Mouse (Mus musculus): ENCODE measurements at regions not wholly inside any gene's neighbourhood (a gene's known extent, or its start where the extent isn't known, plus 50 kb on each side); places are given as distances from the start of the nearest gene placed in this dataset.

DNA sequence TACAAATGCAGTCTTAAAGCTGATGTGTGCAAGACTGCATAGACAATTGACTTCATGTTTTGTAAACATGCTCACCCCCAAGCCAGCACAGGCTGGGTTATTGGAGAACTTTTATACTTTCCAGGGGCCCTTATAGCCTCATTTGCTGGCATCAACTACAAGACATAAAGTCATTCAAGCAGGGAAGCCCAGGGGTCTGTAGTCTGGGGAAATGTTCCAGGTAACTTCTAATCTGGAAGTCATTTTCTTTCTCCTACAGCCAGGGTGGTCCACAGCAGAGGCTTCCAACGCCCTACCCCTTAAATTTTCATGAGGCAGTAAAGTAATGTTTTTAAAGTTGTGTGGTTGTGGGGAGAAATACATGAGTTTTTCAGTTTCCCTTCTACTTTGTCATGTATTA, 272.1 kb upstream of the Npvf start:
- no peak for DNase-seq

DNA sequence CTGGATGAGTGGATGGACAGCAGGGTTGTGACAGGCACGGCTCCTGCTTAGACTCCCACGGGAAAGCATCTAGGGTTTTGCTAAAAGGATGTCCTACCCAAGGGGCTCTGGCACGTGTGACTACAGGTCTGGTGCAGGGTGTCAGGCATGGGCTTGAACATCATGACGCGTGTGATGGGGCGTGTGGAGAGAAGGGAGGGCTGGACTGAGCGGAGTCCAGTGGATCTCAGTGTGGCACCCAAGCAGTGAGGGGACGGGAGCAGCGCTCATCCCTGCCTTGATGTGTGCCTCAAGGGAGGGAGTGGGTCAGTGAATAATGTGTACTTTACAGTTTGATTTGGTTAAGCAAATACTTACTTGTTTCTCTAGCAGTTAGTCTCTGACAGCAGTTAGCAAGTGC, 275.3 kb upstream of the Npvf start:
- DNase-seq: no peak

DNA sequence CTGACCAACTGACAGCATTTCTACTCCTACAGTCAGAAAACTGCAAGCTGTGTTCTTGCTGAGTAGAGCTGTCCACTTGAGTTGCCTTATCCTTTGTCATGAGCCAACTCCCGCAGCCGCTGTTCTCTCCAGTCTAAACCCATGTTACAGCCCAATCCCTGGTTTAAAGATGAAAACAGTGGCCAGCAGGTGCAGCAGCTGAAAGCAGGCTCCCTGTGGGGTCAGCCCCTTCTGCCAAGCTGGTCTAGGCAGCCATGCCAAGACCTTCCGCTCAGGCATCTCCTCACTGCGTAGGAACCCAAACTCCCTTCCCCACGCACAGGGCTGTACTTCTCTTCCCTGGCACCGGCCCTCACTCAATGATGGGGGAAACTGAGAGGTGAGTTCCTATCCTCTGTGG, 279.3 kb upstream of the Npvf start:
- no peak for DNase-seq

DNA sequence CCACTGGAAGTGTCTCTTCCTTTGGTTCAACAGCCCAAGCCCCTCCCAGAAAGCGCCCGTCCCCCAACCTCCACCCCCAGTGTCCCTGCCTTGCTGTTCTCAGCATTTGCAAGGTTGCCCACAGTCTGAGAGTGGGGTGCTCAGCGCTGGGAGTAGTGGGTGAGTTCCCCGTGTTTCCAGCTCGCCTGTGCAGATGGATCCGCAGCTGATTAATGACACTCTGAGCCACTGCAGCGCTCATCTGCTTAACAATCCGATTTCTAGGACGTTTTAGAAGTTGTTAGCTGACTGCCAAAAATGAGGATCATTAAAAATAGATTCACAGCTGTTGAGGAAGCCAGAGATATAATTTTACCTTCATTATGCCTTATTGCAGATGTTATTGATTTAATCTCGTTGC, 280.0 kb upstream of the Npvf start:
- no peak for DNase-seq

DNA sequence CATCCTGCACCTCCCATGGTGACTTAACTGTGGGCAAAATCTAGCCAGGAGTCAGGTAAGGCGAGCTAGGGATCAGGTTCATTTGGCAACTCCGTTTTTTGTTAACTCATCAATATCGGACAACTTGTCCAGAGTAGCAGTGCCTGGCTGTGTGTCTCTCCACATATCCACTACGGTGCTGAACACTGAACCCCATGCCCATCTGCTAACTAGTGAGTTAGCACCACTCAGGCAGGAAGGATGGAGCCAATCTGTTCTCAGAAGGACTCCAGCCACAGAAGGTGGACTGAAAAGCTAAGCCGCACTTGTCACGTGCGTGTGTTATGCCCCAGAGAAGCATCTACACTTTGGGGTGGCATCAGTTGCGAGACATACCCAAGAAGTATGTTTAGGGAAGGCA, 282.1 kb upstream of the Npvf start:
- DNase-seq: no peak

DNA sequence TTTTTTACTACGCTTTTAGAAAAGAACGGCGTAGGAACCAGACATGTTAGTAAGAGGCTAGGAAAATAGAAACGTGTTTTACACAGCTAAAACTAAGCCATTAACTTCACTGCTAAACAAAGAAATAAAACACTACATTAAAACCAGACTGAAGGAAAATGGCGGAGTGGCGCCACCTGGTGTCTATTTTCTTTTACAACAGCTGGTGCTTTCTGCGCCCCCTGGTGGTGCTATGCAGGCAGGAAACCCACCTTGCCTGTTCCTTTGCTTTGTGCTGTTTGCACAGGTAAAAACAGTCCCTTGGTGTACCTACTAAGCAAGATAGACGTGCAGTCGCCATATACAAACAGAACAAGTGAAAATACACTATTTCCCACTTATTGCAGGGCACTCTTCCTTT, 282.9 kb upstream of the Npvf start:
- peak; percentile 92 for DNase-seq

DNA sequence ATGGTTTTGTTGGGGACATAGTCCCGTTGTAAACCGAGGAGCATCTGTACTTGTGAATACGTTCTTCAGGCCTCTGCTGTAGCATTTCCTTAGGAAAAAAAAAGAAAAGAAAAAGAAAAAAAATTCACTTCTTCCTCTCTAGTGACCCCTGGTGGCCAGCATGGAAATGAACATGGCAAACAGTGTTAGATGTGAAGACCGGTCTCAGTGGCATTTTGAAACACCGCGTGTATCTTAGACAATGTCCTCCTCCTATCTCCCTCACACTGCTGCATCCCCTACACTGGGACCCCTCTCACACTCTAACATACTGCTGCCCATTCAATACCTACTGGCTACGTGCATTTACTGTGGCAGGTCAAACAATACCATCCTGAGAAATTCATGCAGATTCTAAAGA, 284.6 kb upstream of the Npvf start:
- DNase-seq: peak; percentile 65

DNA sequence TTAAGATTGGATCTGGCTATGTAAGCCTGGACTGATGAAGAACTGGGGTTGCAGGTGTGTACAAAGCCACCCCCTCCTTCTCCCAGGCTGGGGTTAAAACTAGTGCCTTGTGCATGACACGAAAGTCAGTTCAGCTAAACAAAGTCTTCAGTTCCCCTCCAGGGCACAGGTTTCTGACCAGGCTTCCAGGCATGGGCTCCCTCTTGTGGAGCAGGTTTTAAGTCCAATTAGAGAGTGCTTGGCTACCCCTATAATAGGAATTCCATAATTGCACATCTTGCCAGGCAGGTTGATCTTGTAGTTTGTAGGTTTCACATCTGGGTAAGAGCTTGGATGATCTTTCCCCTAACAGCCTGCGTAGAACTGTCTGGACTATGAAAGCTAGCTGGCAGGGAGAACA, 285.2 kb upstream of the Npvf start:
- DNase-seq: no peak

DNA sequence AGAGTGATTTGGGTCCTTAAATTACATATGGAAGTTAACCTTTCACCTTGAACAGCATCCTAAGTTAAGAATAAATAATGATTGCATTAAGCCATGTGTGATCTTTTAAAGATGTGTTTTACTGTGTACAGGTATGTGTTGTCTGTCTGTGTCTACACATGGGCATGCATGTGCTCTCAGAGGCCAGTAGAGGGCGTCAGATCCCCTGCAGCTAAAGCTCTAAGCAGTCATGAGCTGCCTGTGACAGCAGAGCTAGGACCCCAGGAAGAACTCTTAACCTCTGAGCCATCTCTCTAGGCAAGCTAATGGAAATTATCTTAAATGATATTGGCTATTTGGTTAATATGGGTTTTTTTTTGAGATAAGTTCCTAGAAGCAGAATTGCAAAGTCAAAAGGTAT, 285.9 kb upstream of the Npvf start:
- DNase-seq: no peak

DNA sequence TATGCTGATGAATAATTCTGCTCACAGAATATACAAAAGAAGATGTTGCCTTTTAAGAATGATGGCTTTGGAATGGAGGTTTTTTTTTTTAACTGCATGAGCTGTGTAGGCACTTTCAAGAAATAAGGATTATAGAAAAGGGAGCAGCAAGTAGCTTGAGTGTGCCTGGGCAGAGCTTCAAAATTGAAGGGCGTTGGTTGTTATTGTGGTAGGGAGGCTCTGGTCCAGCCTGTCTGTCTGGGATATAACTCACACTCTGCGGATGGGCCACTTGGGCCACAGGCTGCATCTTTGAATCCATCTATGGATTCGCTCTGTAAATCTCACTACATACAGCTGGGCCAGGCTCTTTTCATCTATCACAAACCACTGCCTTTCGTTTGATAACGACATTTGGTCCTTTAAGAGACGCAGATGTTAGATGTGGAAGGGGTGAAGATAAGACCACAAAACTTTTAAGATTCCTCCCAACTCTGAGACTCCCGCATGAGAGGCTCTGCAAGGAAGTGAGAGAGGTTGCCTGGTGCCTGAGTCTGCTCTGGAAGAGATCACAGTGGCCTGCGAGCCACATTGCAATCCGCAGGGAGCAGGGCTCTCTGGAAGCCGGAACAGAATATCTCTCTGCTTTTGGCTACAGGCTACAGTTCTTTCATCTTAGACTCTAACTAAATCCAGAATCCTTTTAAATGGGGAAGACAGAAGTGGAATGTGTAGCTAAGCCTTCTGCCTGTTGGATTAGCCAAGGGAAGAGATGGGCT, 286.6 kb upstream of the Npvf start:
- DNase-seq: no peak

DNA sequence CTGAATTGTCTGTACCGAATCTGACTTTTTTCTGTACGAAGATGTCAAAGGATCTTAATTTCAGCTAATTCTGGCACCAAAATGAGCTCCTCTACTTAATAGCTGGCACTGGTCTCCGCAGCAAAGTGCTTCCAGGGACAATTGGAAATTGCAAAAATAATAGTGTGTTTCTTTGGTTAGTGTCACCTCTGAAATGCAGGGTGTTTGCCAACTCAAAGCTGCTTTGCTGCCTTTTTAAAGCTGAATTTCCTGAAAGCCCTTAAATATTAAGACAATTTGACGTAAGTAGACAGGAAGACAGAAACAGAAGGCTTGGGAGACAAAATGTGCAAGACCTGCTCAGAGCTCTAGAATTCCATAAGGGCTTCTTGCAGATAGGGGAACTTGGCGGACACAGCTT, 288.5 kb upstream of the Npvf start:
- no peak for DNase-seq

DNA sequence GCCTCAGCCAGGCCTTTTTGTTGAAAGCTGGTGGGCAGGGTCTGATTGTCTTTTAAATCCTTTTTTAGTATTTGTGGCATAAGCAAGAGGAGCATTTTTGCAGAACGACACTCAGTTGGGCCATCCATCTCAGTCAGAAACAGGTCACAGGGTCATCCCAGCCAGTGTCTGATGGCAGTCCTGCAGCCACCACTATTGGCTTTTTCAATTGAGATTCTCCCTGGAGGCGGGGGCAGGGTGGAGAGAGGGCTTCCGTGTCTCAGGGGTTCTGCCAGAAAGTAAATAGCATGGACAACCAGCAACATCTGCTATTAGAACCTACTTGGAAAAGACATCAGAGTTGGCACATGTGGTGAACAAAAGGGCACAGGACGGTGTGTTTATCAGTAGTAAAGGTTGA, 293.8 kb upstream of the Npvf start:
- no peak for DNase-seq

DNA sequence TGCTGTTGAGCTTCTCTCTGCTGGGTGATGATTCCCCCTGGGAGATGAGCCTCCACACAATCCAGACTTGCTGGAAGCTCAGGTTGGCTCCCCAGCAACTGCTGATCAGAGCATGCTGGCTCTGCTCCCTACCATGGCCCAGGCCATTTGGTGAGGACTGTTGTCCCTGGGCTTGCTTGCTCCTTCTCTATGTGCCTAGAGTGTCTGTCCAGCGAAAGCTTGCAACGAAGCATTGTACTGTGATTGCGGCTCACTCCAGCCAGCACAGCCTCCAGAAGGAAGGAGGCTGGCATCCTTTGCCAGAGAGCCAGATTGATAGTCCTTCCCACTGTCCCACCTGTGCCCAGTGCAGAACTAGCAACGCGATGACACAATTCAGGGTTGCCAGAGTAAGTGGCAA, 295.1 kb upstream of the Npvf start:
- DNase-seq: no peak

DNA sequence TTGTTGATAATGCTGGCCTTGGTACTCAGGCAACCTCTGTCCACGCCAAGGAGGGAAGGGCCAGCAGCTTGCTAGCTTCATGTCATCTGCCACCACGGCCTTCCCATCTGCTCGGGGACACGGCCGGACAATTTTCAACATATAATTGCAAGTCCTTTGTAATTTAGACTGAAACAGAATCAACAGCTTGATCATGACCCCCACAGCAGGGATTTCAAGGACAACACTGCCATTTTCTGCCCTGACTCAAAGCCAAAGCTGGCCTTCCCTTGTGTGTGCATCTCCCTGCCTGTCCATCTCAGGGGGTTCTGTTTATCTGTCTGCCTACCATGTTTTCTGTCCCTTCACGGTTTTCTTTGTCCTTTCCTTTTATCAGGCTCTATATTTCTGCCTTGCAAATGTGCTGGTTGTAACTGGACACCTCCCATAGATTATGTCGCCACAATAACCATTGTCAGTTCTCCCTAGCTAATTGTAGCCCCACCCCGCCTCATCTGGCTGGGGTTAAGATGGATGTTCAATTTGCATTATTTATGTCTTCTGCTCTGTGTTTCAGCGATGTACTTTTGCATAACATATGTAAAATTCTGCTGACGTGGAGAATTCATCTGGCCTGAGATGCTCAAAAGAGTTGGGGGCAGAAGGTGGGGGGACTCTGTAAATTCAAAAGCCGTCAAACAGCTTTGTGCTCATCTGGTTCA, 295.8 kb upstream of the Npvf start:
- no peak for DNase-seq

DNA sequence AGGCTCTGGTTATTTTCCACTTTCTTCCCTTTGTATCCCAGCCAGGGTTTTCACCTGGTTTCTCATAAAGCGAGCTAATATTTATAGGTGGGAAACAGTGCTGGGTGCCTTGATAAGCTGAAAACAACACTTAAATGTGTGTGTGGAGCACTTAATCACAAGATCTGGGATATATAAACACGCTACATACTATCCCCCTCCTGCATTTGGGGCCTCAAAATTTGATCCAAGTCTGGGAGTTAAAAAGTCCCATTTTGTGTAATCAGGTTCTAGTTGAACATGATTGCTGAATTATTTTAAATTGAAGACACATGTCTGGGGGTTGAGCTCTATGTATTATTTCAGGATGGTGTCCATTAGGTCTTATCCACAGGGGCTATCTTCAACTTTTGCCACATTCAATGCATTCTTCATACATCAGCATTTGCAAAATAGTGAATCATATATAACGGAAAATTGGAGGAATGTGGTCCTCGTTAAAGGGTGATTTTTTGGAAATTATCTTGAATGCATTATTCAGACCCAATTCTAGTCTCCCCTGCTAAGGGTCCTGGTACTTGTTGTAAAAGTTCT, 303.2 kb upstream of the Npvf start:
- no peak for DNase-seq

DNA sequence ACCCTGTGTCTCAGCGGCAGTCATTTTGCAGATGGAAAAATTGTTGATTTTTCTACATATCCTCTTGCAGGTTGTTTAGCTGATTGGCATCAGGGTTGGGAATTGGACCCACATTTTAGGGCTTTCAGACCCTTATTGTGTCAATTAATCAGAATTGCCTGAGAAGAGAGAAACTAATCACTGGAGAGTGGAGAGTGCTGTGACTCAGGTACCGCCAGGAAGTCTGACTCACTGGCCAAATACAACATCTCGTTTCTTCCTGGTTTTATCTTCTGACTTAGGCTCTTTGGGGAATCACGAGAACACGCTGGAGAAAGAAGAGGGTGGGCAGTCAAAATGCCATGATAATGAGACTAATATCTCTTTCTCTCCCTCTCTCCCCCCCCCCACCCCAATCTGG, 306.1 kb upstream of the Npvf start:
- DNase-seq: no peak

DNA sequence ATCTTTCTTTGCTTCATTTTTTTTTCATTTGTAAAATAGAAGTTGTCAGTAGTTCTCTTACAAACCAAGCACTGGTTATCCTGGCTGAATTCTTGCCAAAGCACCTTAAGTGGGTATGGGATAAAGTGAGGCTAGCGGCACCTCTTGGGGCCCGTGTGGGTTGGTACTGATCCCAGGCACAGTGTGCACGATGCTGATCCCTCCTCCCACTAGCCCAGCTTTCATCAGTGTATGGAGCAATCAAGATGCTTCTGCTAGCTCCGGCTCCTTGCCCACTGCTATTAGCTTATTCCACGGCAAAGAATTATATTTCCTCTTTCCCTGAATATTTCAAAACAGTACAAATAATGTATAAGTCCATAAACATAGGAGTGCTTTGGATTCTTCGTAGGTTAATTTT, 307.4 kb upstream of the Npvf start:
- no peak for DNase-seq

DNA sequence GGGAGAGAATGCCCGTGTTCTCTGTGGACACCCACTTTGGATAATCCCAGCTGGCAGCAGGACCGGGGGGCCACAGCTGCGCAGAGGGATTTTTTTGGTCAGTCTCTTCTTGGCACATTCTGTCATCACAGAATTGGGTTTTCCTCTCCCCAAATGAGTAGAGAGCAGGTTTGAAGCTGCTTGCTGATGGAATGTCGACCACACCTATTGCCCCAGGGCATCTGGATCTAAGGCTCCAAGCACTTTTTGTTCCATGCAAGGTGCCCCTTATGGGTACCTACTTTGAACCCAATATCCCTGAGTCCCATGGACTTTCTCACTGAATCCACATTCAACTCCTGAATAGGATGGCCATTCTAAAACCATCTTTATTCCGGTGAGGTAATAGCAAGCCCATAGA, 314.3 kb upstream of the Npvf start:
- DNase-seq: no peak

DNA sequence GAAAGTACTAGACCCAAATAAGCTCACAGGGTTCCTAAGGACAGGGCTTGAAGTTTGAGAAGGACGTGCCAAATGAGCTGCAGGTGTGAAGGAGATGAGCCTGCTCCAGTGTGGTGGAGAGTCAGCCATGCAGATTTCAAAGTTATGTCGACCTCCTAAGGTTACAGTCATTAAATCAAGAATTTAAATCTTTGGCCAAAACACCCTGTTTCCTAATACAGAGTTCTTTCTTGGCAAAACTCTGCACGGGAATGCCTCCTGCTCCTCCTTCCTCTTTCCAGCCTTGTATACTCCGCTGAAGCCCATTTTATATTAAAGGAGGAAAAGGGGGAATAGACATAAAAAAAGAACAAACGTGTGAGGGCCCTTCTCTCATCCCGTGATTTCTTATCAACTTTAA, 315.1 kb upstream of the Npvf start:
- DNase-seq: no peak

DNA sequence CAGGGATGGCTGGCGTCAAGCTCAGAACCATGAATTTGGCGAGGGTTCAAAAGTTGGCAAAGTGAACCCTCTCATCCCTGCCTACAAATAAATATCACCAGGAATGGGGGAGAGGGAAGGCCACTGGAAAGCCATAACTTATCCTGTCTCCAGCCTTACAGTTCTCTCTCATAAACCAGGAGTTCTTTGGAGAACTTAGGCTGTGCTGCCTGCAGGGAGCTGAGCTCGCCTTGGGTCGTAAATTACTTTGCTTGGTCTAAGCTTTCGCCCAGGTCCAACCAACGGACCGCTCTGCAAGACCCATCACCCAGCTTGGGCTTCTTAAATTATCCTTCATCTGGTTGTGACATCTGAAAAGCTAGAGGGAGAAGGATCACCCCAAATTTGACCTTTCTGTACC, 315.8 kb upstream of the Npvf start:
- DNase-seq: no peak

DNA sequence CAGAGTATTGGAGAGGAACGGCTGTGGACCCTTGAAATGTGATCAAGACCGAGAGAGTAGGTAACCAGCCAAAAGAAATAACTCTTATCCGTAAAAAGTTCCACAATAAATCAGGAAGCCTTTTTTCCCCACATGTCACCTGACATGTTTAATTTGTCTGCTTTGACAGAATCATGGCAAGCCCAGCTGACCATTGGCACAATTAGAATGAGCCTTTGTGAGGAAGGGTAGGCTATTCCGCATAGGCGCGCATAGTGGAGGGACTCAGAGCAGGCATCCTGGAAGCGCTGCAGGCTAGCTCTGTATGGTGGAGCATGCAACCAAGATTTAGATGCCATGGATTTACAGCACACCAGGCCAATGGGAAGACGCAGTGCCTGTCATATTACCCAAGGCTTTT, 316.5 kb upstream of the Npvf start:
- DNase-seq: no peak

DNA sequence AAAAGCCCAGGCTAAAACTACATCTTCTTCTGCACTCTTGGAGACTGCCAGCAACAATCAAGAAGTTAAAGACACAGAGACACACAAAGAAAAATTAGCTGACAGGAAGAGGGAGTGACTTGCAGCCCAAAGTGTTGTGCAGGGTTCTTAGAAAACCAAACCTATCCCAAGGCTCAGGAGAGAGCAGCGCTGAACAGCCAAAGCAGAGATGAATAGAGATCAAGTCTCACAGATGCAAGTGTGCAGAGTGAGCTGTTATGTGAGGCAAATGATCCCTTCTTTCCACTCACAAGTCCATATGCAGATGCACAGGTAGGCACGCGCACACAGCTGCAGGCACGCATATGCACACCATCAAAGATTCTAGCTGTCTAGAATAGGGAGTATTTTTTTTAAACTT, 318.0 kb upstream of the Npvf start:
- no peak for DNase-seq

DNA sequence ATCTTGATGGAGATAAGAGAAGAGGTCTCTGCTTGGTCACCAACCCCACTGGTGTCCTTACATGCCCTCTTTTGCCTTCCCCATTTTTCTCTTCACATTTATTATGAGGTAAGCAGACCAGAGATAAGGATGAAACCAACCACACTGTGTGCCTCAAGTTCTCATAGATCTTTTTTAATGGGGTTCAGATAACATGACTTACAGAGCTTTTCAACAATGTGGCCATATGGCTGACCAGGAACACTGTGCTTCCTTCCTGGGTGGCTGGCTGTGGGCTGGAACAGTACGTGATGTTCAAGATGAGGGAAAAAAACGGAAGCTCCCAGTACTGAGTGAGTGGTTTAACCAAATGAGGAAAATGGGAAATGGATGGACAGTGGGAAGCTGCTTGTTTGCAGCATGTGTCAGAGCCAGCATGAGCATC, 319.0 kb upstream of the Npvf start:
- no peak for DNase-seq

DNA sequence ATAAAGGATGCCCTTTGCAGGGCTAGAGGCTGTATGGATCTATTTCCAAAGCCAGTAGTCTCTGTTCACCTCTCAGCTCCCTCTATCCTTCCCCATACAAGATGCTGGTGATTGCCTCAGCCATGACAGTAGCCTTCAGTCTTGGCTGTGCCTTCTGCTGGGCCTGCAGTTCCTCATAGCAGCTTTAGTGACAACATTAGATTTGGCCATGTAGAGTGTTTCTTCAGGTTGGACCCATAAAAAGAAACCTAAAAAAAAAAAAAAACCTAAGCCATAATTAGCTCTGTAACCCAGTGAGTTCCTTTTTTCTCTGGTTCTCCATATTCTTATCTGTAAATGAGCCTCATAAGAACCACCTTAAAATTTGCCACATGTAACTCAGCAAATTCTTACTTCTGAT, 319.6 kb upstream of the Npvf start:
- DNase-seq: no peak

DNA sequence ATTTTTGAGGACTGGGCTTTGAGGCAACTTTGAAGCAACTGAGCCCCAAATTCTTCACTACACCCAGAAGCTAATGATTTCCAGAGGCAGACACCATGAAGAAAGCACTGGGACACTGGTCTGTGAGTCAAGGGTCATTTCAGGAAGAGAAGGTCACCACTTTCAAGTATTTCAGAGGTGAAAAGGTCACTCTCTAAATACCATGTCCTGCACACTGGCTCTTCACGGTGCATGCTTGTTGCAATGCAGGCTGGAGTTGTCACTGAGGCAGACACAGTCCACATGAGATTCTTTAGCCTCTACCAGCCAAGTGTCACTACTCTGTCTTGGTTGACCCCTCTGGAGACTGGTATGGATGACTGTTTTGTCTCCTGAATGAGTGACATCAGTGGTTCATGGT, 320.7 kb upstream of the Npvf start:
- no peak for DNase-seq

Measured in right cerebral cortex, postnatal 4 days (tissue).